Mouse (Mus musculus): ENCODE results near the gene Stox2. TPM values are rescaled to one million over a fixed set of nuclear protein-coding genes. Genes with fewer than 3 reads are reported as not detected.
A peak's percentile ranks its signal among the peaks of the same experiment; 100 is the strongest.

Stox2 gene
- polyA plus RNA-seq, 1 experiment from 2014 or later: 46.7 TPM

DNA sequence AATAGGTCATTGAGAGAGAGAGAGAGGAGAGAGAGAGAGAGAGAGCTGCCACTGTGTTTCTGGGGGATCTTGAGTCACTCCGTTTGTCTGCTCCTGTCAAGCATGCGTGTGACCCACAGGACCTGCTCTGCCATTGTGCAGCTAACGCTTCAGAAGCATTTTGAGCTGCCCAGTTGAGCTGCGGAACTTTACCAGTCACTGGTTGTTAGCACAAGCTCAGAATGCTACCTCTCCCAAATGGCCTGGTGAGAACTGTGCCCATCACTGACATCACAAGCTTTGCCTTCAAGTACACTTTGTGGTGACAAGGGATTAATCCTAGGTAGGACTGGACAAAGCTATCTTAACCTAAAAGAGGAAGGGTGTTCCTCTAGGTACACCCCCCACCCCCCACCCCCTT, 263.9 kb downstream of the Stox2 start:
- 85% methylated on average over 4 of the region's 4 CpGs for whole genome bisulfite sequencing
- peaks cover 52% of the 10 kb centered on the region for H3K36me3 ChIP-seq (ENCODE audit: poor library complexity, severe bottlenecking)

DNA sequence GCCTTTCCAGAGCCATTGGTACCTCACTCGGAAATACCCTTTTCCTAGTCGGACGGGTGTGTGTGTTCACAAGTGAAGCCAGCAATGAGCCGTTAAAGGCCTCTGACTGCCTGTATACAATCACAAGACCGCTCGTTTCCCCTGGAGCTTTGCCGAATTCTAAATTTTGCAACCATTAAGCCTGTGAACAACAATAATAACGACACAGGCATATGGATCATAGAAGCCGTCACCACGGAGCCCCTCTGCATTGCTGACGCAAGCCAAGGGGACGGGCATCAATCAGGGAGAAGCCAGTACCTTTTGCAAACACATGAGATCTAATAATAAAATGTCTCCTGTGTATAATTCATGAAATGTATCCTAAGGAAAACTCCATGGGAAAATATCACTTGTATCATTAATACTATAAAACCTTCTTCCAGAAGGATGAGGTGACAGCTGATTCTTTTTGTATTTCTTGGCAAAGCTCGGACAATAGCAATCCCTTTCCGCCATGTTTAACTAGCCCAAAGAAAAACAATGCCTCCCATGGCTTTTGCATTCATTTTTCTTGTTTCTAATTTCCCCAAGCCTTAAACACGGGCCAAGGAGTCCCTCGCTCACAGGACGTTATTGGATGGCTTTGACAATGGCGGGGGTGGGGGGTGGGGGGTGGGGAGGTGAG, 265.0 kb downstream of the Stox2 start:
- Histone ChIP-seq H3K9me3 (replicated peaks) (no peaks in the 10 kb centered on the region), H3K4me3 (no peak overlapping the region), H3K27ac (no peak overlapping the region), H3K4me1 (peaks cover 11% of the 10 kb centered on the region; the same call in 1 of the 2 replicates), H3K4me2 (no peak overlapping the region), H3K27me3 (no peaks in the 10 kb centered on the region), H3K9ac (no peak overlapping the region), H3K36me3 (ENCODE audit: poor library complexity, severe bottlenecking) (peaks cover 45% of the 10 kb centered on the region)
- 68% methylated on average over 18 of the region's 18 CpGs for WGBS
- no peak for ATAC-seq

More for the DNA sequence above, 263.9 kb downstream of the Stox2 start:
- Histone ChIP-seq H3K4me3 (no peak overlapping the region), H3K4me2 (no peak overlapping the region), H3K9ac (no peak overlapping the region), H3K4me1 (peaks cover 11% of the 10 kb centered on the region; the same call in 1 of the 2 replicates), H3K9me3 (replicated peaks) (no peaks in the 10 kb centered on the region), H3K27ac (no peak overlapping the region), H3K27me3 (no peaks in the 10 kb centered on the region)
- no peak for ATAC-seq

DNA sequence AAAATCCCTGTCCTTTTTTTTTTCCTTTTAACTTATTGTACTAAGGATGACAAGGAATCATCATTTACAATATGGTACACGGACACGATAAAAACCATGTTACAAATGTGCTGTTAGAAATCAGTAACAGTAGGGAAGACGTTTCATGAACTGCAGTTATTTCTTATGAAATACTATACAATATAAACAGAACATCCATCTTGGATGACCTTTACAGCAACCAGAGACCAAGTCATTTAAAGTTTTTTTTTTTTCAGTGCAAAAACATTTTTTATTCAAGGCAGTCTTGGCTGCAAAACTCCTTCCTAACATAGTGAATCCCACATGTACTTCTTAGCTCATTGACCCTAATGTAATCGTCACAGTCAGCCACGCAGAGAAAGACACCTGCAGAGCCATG, 266.0 kb downstream of the Stox2 start:
- Histone ChIP-seq H3K27me3 (no peaks in the 10 kb centered on the region), H3K36me3 (ENCODE audit: poor library complexity, severe bottlenecking) (peaks cover 35% of the 10 kb centered on the region), H3K27ac (no peak overlapping the region), H3K9ac (no peak overlapping the region), H3K4me3 (no peak overlapping the region), H3K4me1 (peaks cover 11% of the 10 kb centered on the region; the same call in 1 of the 2 replicates), H3K9me3 (replicated peaks) (no peaks in the 10 kb centered on the region), H3K4me2 (no peak overlapping the region)
- WGBS: 92% methylated on average over 5 of the region's 5 CpGs
- ATAC-seq: no peak

DNA sequence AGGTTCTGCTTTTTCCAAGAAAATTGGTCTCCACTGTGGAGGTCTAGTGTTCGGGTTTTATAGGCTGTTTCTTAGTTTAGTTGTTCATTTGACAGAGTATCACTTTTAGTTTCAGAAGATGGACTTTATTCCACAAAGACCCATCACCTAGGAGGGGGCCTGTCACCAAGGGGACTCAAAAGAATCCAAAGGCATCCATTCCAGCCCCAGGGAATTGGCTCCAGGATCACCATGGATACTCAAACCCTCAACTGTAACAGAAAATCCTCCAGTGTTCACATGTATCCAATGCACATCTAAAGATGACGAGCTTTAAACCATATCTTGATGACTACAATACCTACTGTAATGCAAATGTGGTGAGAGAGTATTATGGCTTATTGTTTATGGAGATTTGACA, 267.4 kb downstream of the Stox2 start:
- H3K9me3 ChIP-seq (replicated peaks): no peaks in the 10 kb centered on the region
- H3K27me3 ChIP-seq: no peaks in the 10 kb centered on the region
- ATAC-seq: no peak
- 73% methylated on average over 2 of the region's 2 CpGs for WGBS
- H3K9ac ChIP-seq: no peak overlapping the region
- peaks cover 11% of the 10 kb centered on the region; the same call in 1 of the 2 replicates for H3K4me1 ChIP-seq
- peaks cover 25% of the 10 kb centered on the region for H3K36me3 ChIP-seq (ENCODE audit: poor library complexity, severe bottlenecking)
- H3K27ac ChIP-seq: no peak overlapping the region
- no peak overlapping the region for H3K4me3 ChIP-seq
- H3K4me2 ChIP-seq: no peak overlapping the region

DNA sequence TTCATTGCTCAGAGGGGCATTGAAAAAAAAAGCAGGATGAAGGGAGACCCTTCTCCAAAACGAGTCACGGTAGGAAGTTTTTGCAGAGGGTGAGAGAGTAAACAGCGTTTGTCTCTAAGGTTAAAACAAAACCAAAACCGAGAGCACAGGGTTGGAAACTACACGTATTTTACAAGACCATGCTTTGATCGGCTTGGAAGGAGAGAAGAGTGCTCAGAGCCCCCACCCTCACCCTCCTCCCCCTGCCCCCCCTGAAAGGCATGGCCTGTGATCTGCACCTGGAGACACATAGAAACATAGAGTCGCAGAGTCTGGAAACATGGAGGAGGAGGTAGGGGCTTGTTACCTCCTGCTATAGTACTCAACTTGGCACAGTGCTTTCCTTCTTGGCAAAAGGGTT, 272.3 kb downstream of the Stox2 start:
- 80% methylated on average over 7 of the region's 7 CpGs for WGBS
- Histone ChIP-seq H3K27me3 (no peaks in the 10 kb centered on the region), H3K4me3 (no peak overlapping the region), H3K9me3 (replicated peaks) (no peaks in the 10 kb centered on the region; the same call in 1 of the 2 replicates), H3K27ac (no peak overlapping the region), H3K4me2 (no peak overlapping the region), H3K4me1 (no peaks in the 10 kb centered on the region), H3K36me3 (ENCODE audit: poor library complexity, severe bottlenecking) (no peaks in the 10 kb centered on the region), H3K9ac (no peak overlapping the region)
- ATAC-seq: no peak

DNA sequence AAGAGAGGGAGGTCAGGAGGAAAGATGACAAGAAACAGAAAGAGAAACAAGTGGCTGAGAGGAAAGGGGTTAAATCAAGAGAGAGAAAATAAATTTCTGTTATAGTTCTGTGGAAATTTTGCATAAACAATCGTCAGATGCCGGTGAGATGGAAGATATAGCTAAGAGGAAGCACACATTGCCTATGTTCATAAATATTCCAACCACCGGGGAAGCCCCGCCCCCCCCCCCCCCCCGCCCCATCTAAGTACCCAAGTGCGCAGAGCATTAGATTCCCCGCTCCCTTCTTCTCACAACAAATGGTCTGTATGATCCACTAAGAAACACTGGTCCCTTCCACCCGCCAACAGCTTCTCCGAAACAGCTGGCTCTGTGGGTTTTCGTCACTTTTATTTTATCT, 273.3 kb downstream of the Stox2 start:
- H3K4me1 ChIP-seq: no peaks in the 10 kb centered on the region
- peaks cover 6% of the 10 kb centered on the region for H3K36me3 ChIP-seq (ENCODE audit: poor library complexity, severe bottlenecking)
- no peaks in the 10 kb centered on the region; the same call in 1 of the 2 replicates for H3K9me3 ChIP-seq (replicated peaks)
- ATAC-seq: no peak
- WGBS: 94% methylated on average over 10 of the region's 10 CpGs
- H3K4me3 ChIP-seq: no peak overlapping the region
- no peak overlapping the region for H3K9ac ChIP-seq
- H3K4me2 ChIP-seq: no peak overlapping the region
- H3K27ac ChIP-seq: no peak overlapping the region
- H3K27me3 ChIP-seq: no peaks in the 10 kb centered on the region

DNA sequence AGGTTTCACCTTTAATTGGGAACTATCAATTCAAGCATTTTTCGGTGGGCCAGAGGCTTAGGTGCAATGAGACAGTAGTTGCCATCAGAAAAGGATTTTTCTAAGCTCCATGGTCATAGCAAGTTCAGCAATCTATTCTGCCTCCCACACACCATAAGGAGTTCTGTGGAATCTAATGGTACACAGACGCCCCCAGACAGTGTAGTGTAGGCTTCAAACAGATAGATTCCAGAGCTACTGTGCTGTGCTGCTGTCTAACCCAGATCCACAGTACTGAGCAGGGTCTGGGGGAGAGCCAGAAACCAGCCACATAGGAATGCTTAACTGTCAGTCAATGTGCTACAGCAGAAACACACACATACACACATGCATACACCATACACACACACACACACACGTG, 285.5 kb downstream of the Stox2 start:
- 85% methylated on average over 3 of the region's 3 CpGs for WGBS
- ATAC-seq: no peak
- no peak overlapping the region for H3K4me3 ChIP-seq
- no peak overlapping the region for H3K9ac ChIP-seq
- peaks cover 4% of the 10 kb centered on the region; the same call in 1 of the 2 replicates for H3K36me3 ChIP-seq (ENCODE audit: poor library complexity, severe bottlenecking)
- H3K4me1 ChIP-seq: no peaks in the 10 kb centered on the region
- H3K9me3 ChIP-seq (replicated peaks): no peaks in the 10 kb centered on the region
- no peak overlapping the region for H3K4me2 ChIP-seq
- H3K27ac ChIP-seq: no peak overlapping the region
- no peaks in the 10 kb centered on the region for H3K27me3 ChIP-seq

DNA sequence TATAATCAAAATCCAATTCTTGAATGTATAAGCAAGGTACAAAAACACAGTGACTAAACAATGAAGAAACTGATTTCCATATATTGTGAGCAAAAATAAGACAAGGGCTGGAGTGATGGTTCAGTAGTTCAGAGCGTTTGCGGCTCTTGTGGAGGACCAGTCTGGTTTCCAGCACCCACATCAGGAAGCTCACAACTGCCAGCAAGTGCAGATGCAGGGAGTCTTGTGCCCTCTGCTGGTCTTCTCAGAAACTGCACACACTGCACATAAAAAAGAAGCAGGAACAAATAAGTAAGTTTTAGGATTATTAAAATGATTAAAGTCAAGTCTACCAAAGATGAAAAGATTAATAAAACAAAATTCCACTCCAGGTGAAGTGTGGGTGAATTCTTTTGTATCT, 291.6 kb downstream of the Stox2 start:
- 95% methylated on average over 2 of the region's 2 CpGs for WGBS
- no peaks in the 10 kb centered on the region for H3K27me3 ChIP-seq
- no peak for ATAC-seq

DNA sequence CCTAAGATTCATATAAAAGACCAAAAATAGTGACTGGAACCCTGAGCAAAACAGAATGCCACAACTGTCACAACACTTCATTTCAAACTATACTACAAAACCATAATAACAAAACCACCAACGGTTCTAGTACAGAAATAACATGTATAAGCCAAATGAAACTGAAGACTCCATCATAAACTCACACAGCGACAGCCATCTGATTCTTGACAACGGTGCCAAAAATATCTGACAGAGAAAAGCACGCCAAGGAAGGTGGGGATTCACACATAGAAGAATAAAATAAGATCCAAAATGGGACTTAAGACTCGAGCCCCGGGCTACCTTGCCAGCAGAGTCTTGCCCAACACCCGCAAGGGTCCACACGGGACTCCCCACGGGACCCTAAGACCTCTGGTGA, 300.9 kb downstream of the Stox2 start:
- Histone ChIP-seq H3K36me3 (ENCODE audit: poor library complexity, severe bottlenecking) (peaks cover 4% of the 10 kb centered on the region; the same call in 1 of the 2 replicates), H3K27ac (no peak overlapping the region), H3K27me3 (no peaks in the 10 kb centered on the region), H3K9me3 (replicated peaks) (0 out of 2 replicates have a peak, but pooled peaks cover 3% of the 10 kb centered on the region), H3K4me3 (no peak overlapping the region), H3K9ac (no peak overlapping the region), H3K4me2 (no peak overlapping the region), H3K4me1 (no peaks in the 10 kb centered on the region)
- ATAC-seq: no peak
- WGBS: 95% methylated on average over 9 of the region's 9 CpGs

More for the DNA sequence above, 291.6 kb downstream of the Stox2 start:
- Histone ChIP-seq H3K4me3 (no peak overlapping the region), H3K27ac (no peak overlapping the region), H3K36me3 (ENCODE audit: poor library complexity, severe bottlenecking) (peaks cover 26% of the 10 kb centered on the region), H3K9ac (no peak overlapping the region), H3K4me2 (no peak overlapping the region), H3K4me1 (no peaks in the 10 kb centered on the region), H3K9me3 (replicated peaks) (peaks cover 4% of the 10 kb centered on the region)

DNA sequence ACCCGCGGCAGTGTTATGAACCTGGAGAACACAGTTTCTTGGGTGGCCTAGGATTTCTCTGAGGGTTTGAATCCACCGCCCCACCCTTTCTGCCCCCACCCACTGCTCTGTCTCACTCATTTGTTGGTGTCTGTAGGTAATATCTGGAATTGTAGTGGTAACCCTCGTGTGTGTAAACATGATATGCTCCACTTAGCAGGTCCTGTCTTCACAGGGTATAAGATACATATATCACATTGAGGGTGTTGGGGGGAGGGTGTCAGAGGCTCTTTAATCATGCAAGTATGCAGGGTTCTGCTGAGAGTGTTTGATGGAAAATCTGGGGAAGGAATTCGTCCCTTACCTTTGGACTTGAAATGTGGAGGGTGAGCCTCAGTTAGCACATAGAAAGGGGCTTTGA, 310.1 kb downstream of the Stox2 start:
- Histone ChIP-seq H3K4me2 (no peak overlapping the region), H3K4me1 (no peaks in the 10 kb centered on the region; the same call in 1 of the 2 replicates), H3K27me3 (no peaks in the 10 kb centered on the region), H3K27ac (no peak overlapping the region), H3K4me3 (no peak overlapping the region), H3K9me3 (replicated peaks) (no peaks in the 10 kb centered on the region), H3K9ac (no peak overlapping the region), H3K36me3 (ENCODE audit: poor library complexity, severe bottlenecking) (no peaks in the 10 kb centered on the region)
- WGBS: 42% methylated on average over 5 of the region's 5 CpGs
- no peak for ATAC-seq

DNA sequence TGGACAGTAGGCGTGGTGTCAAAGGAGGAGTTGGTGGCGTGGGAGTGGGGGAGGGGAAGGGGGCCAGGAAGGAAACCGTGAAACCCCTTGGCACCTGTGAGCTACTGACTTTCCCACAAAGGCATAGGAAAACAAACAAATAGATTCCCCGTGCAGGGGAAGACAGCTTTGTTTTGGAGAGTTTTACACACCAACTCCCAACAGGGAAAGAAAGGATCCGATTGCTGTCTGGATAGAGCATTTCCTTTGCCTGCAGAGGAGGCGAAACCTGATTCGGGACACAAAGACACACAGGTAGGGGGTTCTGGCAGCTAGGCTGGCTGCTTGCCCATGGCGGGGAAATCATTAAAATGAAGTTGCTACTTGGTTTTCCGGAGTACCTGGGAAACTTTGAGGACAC, 310.6 kb downstream of the Stox2 start:
- 20% methylated on average over 9 of the region's 9 CpGs for WGBS

DNA sequence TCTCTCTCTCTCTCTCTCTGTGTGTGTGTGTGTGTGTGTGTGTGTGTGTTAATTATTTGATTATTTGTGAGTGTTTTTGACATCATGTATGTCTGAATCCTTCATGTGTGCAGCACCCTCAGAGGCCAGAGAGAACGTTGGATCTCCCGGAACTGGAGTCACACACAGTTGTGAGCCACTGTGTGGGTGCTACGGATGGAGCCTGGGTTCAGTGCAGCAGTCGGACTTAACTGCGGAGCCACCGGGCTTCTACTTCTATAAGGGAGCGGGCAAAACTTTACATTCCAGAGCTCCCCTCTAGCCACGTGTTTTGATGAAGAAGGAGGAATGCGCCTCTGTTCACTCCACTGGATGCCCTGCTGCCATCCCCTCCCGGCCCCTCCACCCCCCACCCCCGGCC, 311.4 kb downstream of the Stox2 start:
- H3K4me3 ChIP-seq: no peak overlapping the region
- no peak overlapping the region for H3K4me2 ChIP-seq
- no peaks in the 10 kb centered on the region; the same call in 1 of the 2 replicates for H3K4me1 ChIP-seq
- H3K36me3 ChIP-seq (ENCODE audit: poor library complexity, severe bottlenecking): no peaks in the 10 kb centered on the region
- ATAC-seq: no peak
- H3K27ac ChIP-seq: no peak overlapping the region
- no peaks in the 10 kb centered on the region for H3K27me3 ChIP-seq
- no peaks in the 10 kb centered on the region for H3K9me3 ChIP-seq (replicated peaks)
- no peak overlapping the region for H3K9ac ChIP-seq
- WGBS: 48% methylated on average over 11 of the region's 11 CpGs

More for the DNA sequence above, 310.6 kb downstream of the Stox2 start:
- Histone ChIP-seq H3K36me3 (ENCODE audit: poor library complexity, severe bottlenecking) (no peaks in the 10 kb centered on the region), H3K4me1 (no peaks in the 10 kb centered on the region; the same call in 1 of the 2 replicates), H3K27me3 (no peaks in the 10 kb centered on the region), H3K9me3 (replicated peaks) (no peaks in the 10 kb centered on the region), H3K4me3 (no peak overlapping the region), H3K27ac (no peak overlapping the region), H3K4me2 (peak overlapping the region; percentile 25), H3K9ac (no peak overlapping the region)
- ATAC-seq: no peak

DNA sequence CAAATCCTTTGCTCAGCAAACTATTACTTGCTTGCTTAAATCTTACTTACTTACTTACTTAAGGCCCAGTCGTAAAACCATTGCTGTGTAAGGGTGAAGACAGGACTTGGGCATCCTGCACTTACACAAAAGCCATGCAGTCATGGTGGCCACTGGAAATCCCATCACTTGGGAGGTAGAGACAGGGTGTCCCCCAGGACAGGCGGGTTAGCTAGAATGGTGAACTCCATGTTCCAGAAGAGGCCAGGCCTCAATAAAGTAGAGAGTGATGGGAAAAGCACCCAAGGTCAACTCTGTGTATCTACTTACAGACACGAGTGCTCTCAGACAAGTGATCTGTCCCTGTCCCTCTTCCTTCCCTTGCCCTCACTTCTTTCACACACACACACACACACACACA, 312.8 kb downstream of the Stox2 start:
- no peak overlapping the region for H3K9ac ChIP-seq
- no peaks in the 10 kb centered on the region for H3K27me3 ChIP-seq
- 90% methylated on average over 3 of the region's 3 CpGs for WGBS
- no peak overlapping the region for H3K4me2 ChIP-seq
- H3K4me1 ChIP-seq: no peaks in the 10 kb centered on the region; the same call in 1 of the 2 replicates
- no peak overlapping the region for H3K27ac ChIP-seq
- no peak overlapping the region for H3K4me3 ChIP-seq
- H3K9me3 ChIP-seq (replicated peaks): no peaks in the 10 kb centered on the region
- no peak for ATAC-seq
- H3K36me3 ChIP-seq (ENCODE audit: poor library complexity, severe bottlenecking): no peaks in the 10 kb centered on the region

Measured in forebrain, embryonic 13.5 days (tissue).